Mouse (Mus musculus) embryo, embryonic 11 days (tissue): ENCODE data around the gene Gm33543.

Source experiments
- DNase-seq: peaks from one replicate; pipeline ENCODE4 v3.0.0-alpha.2; 2015

Gene Gm33543

GRCm38 (mm10) chr10:95777701-95778320, 64.9 kb downstream of the Gm33543 start:
- no peak for DNase-seq

DNA sequence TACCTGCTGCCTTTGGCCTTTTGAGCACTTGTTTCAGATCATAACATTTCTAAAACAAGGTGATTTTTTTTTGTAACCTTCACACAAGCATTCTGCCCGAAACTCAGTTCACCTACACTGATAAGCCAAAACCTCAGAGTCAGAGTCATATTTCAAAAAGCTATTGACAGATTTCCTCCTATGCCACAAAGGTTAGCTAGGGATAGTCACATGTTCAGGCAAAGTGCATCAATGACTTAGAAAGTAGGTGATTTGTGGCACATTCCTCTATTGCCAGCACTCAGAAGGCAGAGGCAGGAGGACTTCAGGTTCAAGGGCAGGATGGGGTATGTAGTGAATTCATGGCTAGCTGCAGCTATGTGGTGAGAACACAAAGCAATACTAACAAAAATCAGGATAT, 65.7 kb downstream of the Gm33543 start:
- DNase-seq = no peak

DNA sequence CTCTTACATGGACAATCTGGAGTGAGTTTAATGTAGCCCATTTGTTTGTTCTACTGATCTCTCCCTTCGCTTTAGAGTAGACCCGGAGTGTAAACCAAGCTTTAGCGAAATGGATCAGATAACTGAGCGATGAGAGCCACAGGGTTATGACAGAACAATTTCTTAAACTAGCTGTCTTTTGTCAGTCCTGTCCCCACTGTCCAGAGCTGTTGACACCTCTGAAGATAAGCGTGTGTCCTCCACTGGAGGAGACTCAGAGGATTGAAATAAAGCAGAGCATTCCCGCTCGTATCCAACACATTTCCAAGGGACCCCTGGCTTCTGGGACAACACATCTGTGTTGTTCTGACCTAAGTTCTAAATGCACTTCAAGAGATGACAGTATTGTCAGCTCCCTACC, 67.9 kb downstream of the Gm33543 start:
- no peak for DNase-seq

- no peak for DNase-seq
These were observed 68.6 kb downstream of the Gm33543 start for GRCm38 (mm10) chr10:95774001-95774628.
